Mouse (Mus musculus) lung, adult 2 months (tissue): ENCODE data around the gene Ptpn13.

ENCODE experiments used
- CTCF ChIP-seq: fragments of 200-500 bp; IDR thresholded peaks from 2 replicates; pipeline ENCODE4 v1.5.1; 2011; ENCODE audit warnings: mild to moderate bottlenecking, low read length, control low read depth; ENCODE audit not compliant: insufficient read depth
- POLR2A ChIP-seq: fragments of 200-500 bp; IDR thresholded peaks from 2 replicates; pipeline ENCODE4 v1.6.1; 2011; ENCODE audit warnings: low read depth, mild to moderate bottlenecking, control low read depth, low read length, borderline replicate concordance; ENCODE audit errors: extremely low read depth

- TF ChIP-seq POLR2A (no peak), CTCF (no peak)
Observed at GRCm38 (mm10) chr5:103423927-103424315, 1.1 kb upstream of the Ptpn13 start.
